Mouse (Mus musculus) heart, postnatal 14 days (tissue): ENCODE results near the gene Snupn. TPM values are rescaled to one million over a fixed set of nuclear protein-coding genes. Genes with fewer than 3 reads are reported as not detected.
A peak's percentile ranks its signal among the peaks of the same experiment; 100 is the strongest.

ENCODE experiments used
- DNase-seq, 2 experiments: peaks; one replicate each; pipeline ENCODE4 v3.0.0; 2021 to 2022
- intact Hi-C: fragments of 180-260 bp; cut with DNase I; formaldehyde crosslinking; loops from one replicate; pipeline ENCODE4 v1.15.1; 2025
- total RNA-seq, 2 experiments: library from RNA; stranded (reverse); gene quantifications; 2 replicates each; pipeline ENCODE4 v1.2.3; 2021

Snupn gene
- total RNA-seq, 2 experiments from 2014 or later, result 8.9 to 9.9 TPM

DNA sequence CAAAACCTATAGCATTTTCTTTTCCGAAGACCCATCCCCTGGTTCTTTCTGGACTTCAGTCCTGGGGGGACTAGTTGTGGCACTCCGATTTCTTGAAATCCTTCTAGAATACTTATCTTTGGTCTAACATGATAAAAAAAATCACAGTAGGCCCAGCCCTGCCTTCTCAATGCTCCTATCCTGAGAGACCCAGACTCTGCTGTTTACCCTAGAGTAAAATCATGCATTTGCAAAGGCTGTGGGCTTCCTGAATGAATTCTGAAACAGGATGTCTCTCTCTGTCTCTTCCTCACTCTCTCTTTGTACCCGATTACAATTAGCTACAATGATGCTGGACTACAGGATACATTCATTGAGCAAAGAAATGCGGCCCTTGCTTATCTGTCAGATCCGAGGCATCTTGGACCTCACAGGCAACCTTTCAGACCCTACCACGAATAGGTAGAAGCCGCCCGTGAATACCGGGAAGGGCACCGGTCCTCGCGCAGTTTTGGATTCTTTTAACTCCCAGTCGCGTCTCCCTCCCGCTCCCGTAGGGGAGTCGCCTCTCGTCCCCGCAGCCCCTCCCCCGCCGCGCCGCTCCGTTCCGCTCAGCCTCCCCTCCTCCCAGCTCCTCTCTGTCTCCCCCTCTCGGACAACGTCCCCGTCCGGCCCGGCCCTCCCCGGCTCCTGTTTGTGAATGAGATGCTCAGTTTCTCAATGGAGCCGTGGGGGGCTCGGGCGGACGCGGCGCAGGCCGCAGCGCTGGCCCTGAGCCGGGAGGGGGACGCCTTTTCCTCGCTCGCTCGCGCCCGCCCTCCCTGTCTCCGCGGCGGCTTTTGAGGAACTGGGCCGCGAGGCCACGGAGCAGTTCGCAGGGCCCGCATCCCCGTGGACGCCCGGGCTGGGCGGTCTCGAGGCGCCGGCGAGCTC is 43.9 kb downstream of the Snupn start, which contains the start of gene Ptpn9:
Gene Ptpn9, plus strand, starts transcription at position 638 of the 912 bp plus-strand sequence.
- intact Hi-C loops, result loop anchor here (2.0 to 10.0 kb wide), 2 partner anchors 44 to 60 kb away; partner anchors contain the start of genes Imp3 and Snupn
- peak; percentile 93 for DNase-seq

DNA sequence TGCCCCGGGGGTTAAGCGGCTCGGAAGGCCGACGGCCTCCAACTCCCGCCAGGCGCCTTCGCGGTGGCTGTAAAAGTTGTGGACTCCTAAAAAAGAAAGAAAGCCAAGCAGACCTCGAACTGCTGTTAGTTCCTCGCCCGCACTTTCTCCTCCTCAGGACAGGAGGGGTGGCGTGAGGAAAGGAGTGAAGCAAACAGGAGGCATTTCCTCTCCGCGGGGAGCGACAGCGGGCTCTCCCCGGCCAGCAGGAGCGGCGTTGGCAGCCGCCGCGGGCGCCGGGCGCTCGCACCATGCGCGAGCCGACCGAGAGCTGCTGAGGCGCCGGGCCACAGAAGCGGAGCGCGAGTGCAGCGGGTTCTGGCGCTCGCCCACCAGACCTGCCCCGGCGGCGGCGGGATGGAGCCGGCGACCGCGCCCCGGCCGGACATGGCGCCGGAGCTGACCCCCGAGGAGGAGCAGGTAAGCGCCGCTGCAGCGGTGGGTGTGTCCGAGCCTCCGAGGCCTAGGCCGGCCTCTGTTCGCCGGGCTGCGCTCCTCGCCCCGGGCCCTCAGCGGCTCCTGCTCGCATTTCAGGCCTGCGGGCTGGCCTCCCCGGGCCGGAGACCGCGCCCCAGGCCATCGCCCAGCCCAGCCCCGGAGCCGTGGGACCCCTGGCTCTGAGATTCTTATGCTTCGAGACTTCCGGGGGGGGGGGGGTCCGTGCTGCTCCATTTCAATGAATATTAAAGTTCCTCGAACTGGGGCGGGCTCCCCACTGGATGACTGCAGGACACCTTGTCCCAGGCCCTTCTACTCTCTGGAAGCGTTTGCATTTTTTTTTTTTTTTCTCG is 44.7 kb downstream of the Snupn start:
- peak; percentile 69 to 71 for DNase-seq
- intact Hi-C loops, result loop anchor here (2.0 to 10.0 kb wide), 2 partner anchors 45 to 61 kb away; partner anchors contain the start of genes Imp3 and Snupn

DNA sequence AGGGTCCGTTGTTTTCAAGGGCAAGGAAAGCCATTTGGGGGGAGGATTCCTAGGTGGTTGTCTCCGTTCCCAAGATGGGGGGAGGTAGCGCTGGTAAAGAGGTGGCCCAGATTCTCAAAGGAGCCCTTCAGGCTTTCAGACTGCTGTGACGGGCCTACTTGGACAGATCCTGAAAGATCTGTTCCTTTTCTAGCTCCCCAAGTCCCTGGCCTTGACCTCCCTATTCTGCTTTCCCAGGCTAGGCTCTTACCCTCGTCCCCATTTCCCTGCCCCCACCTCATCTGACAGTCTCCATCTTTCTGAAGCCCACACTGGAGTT is 45.3 kb downstream of the Snupn start:
- DNase-seq, result peak; percentile 10 to 28
- intact Hi-C loops, result loop anchor here (10.0 kb wide), 1 partner anchor 61 kb away; the partner anchor contains the start of gene Imp3

DNA sequence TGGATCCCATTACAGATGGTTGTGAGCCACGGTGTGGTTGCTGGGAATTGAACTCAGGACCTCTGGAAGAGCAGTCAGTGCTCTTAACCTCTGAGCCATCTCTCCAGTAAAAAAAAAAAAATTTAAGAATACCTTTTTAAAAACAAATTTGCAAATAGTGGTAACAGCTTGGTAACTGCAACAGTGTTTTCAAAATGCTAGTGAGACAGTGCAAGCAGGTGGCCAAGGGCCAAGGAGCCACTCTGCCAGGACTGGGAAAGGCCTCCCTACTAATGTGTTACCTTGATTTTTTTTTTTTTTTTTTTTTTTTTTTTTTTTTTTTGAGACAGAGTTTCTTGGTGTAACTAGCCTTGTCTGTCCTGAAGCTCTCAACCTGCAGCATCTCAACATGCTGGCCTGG is 46.5 kb downstream of the Snupn start:
- DNase-seq, result peak in 1 of 2 experiments; percentile 14
- intact Hi-C loops, result loop anchor here (10.0 kb wide), 1 partner anchor 62 kb away; the partner anchor contains the start of gene Imp3

DNA sequence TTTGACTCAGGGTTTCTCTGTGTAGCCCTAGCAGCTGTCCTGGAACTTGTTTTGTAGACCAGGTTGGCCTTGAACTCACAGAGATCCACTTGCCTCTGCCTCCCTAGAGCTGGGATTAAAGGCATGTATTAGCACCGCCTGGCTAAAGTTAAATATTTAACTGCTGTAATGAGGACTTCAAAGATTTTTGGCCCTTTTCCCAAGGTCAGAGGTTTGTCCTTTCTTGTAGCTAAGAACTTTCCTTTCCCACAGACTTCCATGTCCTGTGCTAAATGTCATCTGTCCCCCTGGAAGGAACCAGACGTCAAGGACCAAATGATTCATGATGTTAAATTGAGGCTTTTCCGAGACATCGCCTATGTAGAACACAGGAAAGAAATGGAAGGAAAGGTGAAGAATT is 52.3 kb downstream of the Snupn start:
- DNase-seq, result no peak
- intact Hi-C loops, result no loop called here

DNA sequence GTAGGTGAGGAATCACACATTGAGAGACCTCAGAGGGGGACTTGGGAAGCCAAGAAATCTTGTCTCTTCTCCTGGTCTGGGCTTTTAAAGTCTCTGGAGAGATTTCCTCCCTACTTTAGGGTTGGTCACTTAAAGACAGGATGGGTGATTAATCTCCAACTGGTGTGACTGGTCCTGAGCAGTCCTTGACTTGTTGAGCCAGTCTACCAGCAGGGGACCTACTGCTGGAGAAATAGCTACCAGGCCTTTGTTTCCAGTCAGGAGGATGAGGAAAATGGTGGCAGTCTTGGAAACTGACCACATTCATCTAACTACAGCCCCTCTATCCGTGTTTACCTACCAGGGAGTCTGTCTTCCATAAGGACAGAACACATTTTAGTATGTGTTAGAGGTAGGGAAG is 61.7 kb downstream of the Snupn start:
- intact Hi-C loops, result no loop called here
- no peak for DNase-seq

DNA sequence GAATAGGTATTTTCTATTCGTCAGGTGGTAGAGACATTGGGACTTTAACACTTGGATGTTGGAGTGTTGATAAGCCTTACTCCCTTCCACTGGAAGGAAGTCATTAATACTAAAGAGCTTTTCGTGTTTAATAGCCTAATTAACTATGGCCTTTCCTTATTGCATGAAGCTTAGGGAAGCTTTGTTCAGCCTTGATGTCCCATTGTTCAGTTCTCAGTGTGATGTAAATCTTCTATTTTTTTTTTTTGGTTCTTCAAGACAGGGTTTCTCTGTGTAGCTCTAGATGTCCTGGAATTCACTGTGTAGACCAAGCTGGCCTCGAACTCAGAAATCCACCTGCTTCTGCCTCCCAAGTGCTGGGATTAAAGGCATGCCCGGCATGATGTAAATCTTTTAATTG is 62.2 kb downstream of the Snupn start:
- intact Hi-C loops, result no loop called here
- DNase-seq, result no peak

DNA sequence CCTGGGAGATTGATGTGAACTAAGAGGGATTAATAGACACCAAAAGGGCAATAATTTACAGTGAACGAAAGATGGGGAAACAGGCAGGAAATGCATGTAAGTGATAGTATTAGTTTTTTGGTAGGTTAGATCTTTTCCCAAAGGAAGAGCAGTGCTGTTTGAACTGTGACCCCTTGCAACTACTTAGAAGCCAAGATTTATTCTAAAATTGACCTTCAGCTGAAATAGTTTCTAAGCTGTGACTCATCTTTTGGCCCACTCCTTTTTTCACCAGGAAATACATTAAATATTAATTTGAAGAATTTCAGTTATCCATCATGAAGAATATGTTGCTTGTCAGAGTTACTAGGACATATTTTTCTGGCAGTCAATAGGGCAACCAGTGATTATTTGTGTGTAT is 63.1 kb downstream of the Snupn start:
- DNase-seq, result no peak
- intact Hi-C loops, result no loop called here

DNA sequence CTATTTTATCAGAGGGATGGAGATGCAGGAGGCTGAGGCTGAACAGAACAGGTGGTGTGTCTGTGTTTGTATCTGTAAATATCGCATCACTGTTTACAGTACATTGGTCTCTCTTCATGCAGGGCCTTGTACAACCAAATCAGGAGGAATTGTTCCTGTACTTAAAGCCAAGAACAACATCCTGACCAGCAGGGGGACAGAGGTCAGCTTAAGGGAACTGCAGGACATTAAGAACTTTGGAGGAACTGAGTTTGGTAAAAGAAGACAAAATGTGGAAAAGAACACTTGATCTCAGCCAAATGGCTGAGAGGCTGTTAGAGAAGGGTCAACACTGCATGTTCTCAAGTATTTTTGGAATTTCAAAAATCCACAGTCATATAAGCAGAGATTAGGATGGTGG is 64.1 kb downstream of the Snupn start:
- peak; percentile 19 to 22 for DNase-seq
- intact Hi-C loops, result no loop called here

DNA sequence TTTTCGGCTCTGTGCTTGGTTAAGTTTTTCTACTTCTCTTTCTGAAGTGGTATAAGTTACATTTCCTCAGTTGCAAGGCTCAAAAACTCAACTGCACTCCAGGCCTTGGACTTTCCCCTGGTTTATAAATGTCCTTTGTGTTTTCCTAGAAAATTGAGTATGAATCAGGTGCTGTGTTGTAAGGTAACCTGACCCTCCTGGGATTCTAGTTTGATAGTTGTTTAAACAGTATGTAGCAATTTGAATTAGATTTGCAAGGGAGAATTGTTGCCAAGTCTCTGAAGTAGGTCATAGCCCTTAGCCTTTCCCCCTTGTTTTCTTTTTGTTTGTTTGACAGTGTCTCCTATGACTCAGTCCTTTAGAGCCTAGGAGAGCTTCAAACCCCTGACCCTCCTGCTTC is 67.0 kb downstream of the Snupn start:
- no peak for DNase-seq
- intact Hi-C loops, result no loop called here

DNA sequence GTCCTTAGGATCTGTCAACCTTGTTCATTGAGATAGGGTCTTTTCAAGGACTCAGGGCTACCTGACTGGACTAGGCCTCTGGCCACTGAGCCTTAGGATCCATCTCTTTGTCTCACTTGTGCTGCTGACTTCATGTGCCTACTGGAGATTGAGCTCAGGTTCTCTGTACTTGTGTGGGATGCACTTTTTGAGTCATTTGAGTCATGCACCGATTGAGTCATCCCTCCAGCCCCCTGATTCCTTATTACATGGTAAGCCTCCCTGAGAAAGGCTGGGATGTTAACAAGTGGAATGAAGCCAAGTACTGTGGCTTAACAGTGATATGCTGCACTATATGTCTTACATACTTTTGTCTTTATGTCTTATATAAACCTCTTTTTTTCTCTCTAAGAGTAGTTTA is 81.1 kb downstream of the Snupn start:
- intact Hi-C loops, result no loop called here
- no peak for DNase-seq

Other genes starting within 250 kb of the Snupn start
- gene Lingo1, start 154.4 kb upstream of the Snupn start, total RNA-seq, result 1 to 10 TPM; 1.4 TPM
- not detected for gene Odf3l1, start 86.2 kb upstream of the Snupn start, total RNA-seq
- 10 to 100 TPM; 26.1 to 28.4 TPM for gene Cspg4, start 85.8 kb upstream of the Snupn start, total RNA-seq
- gene Snx33, start 22.5 kb upstream of the Snupn start, total RNA-seq, result 10 to 100 TPM in 1 of 2 experiments, 1 to 10 TPM in 1; 9.9 to 11.7 TPM
- 10 to 100 TPM; 45.6 to 46.6 TPM for gene Imp3, start 13.4 kb upstream of the Snupn start, total RNA-seq
- gene Ptpn9, start 44.0 kb downstream of the Snupn start, total RNA-seq, result 10 to 100 TPM; 13.5 to 16.3 TPM
- 10 to 100 TPM; 37.7 to 40.7 TPM for gene Sin3a, start 121.2 kb downstream of the Snupn start, total RNA-seq
- gene Man2c1, start 179.8 kb downstream of the Snupn start, total RNA-seq, result 10 to 100 TPM; 52.2 to 62.1 TPM
- gene Neil1, start 197.4 kb downstream of the Snupn start, total RNA-seq, result 1 to 10 TPM; 4.9 to 5.0 TPM
- gene Commd4, start 207.5 kb downstream of the Snupn start, total RNA-seq, result 10 to 100 TPM; 27.3 to 28.9 TPM